Mouse (Mus musculus): ENCODE measurements at regions not wholly inside any gene's neighbourhood (a gene's known extent, or its start where the extent isn't known, plus 50 kb on each side); places are given as distances from the start of the nearest gene placed in this dataset.

DNA sequence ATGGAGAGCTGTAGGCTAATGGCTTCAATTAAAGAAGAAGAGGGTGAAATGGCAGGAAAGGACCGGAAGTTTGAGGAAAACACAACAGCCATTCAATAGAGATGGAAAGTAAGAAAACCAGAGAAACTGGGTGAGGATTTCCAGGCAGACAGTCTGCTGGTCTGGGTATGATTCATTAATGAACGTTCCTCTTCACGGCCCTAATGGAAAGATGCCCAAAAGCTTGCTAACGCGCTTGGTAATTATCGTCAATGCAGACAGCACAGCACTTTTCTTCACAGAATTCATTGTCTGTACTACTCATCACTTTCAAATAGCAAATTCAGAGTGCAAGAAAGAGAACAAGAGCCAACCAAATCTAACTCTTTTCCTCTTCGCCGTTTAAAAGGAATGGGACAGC lies 60.3 kb downstream of the Ing2 start:
- DNase-seq (ENCODE audit: low spot score in 2 of 2): no peak

DNA sequence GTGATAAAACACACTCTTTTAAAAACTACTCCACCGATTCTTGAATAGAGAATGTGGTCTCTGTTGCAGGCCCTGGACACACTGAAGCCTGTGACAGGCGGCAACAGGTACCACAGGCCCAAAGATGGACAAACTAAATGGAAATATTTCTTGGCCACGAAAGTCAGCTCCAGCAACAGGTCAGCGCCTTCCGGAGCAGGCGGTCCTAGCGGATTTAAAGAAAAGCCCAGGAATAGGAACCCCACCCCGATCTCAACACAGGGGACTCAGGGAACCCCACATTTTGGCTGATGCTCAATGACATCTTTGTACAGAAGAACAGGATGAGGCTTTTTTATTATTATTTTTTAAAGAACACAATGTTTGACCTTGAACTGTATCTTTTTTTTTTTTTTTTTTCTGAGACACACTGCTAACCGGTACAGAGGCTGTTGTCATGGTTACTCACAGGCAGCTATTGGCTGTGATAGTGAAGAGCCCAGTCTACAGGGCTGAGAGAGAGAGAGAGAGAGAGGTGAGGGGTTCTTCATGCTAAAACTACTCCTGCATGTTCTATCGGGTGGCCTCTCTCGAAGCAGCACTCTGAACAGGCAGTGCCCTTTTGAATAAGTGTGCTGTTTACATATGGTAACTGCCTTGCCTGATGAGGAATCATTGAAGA lies 63.5 kb downstream of the Ing2 start:
- no peak for DNase-seq (ENCODE audit: low spot score in 2 of 2)

DNA sequence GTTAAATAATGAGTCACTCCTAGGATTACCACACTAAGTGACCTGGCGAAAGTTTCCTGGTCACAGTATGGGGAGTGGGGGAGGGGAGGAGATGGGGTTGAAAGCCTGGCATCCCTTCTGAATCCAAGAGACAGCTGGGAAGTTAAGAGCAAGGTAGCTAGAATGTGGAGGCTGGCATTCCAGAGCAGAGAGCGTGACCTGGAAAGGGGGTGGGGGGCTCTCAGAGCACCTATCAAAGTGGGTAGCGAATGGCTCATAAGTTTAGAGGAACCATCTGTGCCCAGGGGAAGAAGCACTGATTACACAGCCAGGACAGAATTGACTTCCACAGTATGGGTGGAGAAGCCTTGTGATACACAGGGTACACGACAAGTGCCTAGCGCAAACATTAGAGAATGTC lies 65.4 kb downstream of the Ing2 start:
- no peak for DNase-seq (ENCODE audit: low spot score in 2 of 2)

DNA sequence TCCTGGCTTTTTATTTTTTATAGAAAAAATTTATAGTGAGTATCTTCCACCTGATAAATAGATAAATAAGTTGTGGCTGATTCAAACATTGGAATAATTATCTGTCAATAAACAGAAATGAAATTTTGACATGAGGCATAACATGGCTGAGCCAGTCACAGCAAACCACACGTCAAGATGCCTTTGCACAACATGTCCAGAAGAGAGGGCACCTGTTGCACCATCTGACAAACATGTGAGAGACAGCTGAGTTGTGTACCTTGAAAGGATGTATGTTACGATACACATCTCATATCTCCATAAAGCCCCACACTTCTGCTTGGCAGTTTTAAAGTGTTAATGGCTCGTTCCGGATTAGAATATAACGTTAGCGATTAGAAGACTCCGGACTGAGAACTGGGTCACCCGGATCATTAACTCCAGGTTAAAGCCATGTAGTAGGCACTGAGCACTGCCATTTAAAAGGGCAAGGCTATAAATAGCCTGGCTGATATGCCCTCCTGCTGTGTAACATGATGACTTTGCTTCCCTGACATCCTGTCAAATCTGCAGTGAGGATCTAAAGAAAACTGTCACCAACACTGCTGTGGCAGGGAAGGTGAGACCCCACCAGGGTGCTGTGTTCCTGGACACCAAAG lies 70.9 kb downstream of the Rwdd4a start:
- peak; percentile 33 to 37 for DNase-seq (ENCODE audit: low spot score in 2 of 2)
